Mouse (Mus musculus): ENCODE results near the gene Krtap26-1.

DNA sequence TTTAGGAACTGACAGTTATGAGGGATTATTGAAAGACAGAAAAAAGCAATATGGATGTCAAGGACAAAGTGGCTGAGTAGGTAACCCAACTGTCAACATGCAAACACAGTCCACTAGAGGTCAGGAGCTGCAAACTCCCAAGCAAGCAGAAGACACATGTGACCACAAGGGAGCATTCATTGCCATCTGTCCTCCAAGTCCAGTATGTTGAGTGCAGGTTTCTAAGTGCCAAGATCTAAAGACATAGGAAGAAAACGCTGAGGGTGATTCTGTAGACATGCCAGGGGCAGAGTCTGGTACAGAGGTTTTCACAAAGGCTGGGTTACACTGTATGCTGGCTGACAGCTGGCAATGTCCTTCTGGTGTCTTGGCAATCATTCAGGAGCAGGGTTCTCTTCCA, 9.8 kb upstream of the Krtap26-1 start:
- TF ChIP-seq CTCF (IDR thresholded peaks at IDR 0.05; ENCODE audit: low read depth) (0 out of 2 replicates have a peak, but pooled peaks have one; percentile 15), EP300 (IDR thresholded peaks at IDR 0.05; ENCODE audit: low read depth) (no peak)

Measured in liver, embryonic 14.5 days (tissue).